Mouse (Mus musculus): ENCODE measurements around the gene BC005561.
"Not testable (repeated sequence)": the region's sequence is repeated elsewhere in the genome, so short reads cannot be mapped to it uniquely, and the experiment has no call there.

Gene BC005561

DNA sequence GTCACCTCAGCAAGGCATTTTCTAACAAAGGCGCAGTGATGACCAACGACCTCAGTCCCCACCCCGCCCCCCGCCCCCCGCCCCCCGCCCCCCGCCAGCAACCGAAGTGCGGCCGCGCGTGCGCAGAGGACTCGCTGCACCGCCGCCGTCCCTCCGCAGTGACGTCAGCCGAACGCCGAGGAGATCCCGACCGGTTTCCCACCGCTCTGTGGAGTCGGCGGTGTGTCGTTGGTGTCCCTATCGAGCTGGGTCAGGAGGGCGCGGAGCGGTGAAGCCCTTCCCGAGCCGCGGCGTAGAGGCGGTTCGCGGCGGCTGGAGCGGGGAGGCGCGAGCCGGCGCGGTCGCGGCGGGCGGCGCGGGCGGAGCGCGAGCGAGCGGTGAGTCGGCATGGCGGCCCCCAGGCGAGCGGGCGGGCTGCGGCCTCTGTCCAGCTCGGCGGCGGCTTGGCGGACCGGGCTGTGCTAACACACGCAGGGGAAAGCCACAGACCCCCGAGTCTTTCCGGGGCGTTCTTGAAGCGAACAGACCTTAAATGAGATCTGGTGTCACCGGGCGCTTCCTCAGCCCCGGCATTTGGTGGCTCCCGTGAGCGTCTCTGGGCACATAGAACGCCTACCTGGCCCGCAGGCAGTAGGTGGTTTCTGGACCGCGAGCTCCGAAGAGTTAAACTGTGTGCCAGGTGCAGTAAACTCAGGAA lies at the start of gene BC005561:
BC005561 (plus strand) TSS at position 158 of the 697 bp plus-strand sequence.
- peak; percentile 84 to 85 for DNase-seq

DNA sequence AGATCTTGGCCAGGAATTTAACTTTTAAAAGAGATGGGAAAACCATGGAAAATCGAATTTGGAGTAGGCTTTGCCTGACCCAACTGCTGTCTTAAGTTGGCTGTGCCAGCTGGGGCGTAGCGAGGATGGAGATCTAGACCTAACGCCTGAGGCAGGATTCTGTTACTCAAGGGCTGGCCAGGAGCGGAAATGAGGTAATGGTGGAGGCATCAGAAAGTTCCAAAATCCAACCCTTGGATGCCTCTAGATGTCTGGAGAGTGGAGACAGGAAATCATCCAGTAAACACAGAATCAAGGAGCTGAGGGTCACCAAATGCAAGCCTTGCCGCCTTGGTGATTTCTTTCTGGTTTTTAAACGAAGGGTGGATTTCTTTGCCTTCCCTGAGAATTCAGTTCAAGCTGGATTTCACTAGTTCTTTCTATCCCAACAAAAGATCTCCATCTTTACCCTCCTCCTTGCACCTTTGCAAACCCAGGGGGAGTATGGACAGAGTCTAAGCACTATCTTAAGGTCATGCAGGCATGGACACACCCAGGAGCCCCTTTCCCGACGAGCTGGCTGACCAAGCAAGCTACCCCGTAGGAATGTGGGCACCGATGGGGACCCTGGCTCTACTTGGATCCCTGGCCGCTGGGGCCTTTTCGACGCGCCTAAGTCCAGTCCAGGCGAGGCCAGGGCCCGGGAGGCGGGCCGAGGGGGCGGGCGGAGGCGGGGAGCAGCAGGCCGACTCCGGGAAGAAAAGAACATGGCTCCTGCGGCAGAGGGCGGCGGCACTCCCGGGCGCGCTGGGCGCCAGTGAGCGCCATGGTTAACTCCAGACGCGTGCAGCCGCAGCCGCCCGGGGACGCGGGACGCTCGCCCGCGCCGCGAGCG lies 49.1 kb upstream of the BC005561 start, which contains the start of gene Pkd2:
Pkd2 (plus strand) TSS at position 619 of the 874 bp plus-strand sequence.
- peak; percentile 76 to 82 for DNase-seq

DNA sequence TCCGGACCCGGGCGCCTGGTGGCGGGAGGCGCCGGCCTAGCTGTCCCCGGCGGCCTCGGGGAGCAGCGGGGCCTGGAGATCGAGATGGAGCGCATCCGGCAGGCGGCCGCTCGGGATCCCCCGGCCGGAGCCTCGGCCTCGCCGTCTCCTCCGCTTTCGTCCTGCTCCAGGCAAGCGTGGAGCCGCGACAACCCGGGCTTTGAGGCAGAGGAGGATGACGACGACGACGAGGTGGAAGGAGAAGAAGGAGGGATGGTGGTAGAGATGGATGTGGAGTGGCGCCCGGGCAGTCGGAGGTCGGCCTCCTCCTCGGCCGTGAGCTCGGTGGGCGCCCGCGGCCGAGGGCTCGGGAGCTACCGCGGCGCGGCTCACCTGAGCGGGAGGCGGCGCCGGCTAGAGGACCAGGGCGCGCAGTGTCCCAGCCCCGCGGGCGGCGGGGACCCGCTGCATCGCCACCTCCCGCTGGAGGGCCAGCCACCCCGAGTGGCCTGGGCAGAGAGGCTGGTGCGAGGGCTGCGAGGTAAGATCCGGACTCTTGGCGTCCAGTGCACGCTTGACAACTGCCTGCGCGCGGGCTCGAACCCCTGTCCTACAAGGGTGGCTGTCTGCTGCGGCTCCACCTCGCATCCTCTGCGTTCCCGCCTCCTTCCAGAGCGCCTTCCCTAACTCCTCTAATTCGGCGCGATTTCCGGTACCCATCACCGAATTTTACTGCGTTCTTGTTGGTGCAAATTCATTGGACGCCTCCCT lies 48.3 kb upstream of the BC005561 start:
- peak; percentile 68 to 71 for DNase-seq

DNA sequence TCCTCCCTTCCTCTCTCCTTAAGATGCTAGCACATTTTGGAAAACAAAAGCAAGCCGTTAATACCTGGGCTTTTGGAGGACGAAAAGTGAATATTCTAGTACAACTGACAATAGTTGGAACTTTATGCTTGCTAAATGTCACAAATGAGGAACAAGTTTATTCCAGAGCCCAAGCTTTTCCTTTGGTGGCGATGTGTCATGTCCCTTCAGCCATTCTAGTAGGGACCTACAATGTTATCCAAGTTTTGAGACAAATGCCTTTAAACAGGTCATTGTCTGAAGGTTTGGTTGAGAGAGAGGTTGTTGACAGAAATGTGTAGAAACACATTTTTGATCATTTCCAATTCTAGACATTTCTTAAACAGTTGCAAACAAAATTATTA lies 47.7 kb upstream of the BC005561 start:
- DNase-seq = no peak

DNA sequence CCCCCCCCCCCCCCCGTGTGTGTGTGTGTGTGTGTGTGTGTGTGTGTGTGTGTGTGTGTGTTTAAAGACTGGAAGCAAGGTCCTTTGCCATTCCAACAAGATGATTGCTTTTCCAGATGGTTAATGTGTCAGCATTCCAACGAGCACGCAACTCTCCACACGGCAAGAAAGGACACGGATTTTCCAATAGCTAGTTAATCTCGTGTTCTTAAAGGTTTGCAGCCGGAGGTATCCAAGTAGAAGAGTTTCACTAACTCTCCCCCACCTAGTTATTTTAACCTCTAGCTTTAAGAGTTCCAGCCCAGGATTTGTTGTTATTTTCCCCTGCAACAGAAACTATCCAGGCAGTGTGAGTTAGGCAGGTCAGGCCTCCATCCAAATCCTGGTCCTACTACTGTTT lies 47.3 kb upstream of the BC005561 start:
- no peak for DNase-seq

DNA sequence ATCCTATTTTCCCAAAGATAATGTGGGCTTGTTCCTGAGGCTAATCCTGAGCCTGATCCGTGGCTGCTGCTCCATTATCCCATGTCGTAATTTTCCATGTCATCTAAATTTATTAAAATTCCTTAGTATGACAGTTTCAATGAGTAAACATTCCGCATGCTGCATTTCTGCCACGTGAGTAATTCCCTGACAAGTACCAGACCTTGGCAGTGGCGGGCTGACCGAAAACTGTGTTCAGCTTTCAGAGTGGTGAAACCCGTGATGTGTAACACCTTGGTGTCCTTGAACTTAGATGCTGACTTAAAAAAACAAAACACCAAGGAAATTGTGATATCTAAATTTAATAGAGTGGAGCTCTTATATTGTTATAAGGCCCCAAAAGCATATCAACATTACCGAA lies 42.9 kb upstream of the BC005561 start:
- DNase-seq = no peak

DNA sequence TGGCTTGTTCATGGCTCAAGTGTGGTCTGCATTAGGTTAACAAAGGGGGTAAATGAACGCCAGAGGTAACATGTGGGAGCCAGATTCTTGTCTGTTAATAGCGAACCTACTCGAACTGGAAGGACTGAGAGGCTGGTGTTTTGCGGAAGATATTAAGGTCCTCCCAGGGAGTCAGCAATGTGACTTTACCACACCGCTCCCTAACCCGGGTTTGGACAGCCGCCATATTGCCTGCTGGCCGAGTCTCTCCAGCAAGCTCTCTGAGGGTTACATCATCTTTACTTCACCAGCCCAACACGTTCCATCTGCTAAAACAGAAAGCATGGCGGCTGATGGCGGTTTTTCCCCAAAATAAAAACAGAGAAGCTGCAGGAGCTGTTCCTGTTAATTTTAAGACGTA lies 42.4 kb upstream of the BC005561 start:
- peak; percentile 75 to 80 for DNase-seq

DNA sequence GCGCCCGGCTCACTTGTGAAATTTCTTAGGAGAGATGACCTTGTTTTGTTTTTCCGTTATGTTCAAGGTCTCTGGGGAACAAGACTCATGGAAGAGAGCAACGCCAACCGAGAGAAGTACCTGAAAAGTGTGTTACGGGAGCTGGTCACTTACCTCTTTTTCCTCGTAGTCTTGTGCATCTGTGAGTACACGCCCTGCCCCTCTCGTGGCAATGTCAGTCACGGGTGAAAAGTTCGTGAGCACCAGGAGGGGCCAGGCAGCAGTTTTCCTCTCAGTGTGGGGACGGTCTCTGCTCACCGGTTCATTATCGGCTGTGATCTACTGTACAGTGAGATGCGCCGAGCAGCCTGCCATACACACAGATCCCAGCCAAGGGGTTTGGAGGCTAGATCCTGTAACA lies 41.3 kb upstream of the BC005561 start:
- no peak for DNase-seq

DNA sequence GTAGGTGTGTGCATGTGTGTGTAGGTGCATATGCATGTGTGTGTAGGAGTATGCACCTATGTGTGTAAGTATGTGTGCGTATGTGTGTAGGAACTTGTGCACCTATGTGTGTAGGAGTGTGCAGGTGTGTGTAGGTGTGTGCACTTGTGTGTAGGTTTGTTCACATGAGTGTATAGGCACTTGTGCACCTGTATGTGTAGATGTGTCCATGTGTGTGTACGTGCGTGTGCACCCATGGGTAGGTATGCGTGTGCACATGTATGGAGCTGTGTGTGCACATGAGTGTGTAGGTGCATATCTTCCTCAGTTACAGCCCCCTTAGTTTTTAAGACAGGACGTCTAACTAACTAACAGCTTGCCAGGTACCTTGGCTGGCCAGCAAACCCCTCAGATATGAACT lies 39.6 kb upstream of the BC005561 start:
- no peak for DNase-seq

DNA sequence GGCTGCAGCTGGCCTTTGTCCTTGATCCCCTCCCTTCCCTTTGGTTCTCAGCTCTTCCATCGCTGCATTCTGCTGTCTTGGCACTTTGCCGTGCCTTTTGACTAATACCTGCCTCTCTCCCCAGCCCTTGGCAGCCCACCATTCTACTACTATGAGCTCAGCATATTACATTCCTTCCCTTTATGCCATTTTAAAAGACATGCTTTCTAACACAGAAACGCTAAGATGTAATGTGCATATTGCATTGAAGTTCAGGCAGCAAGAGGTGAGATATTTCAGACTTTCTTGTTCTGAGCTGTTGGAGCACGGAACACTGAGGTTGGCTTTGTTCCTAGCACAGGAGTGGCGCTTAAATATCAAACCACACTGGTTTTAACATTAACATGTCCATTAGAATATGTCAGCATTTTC lies 37.2 kb upstream of the BC005561 start:
- DNase-seq = peak in 1 of 2 experiments; percentile 21

DNA sequence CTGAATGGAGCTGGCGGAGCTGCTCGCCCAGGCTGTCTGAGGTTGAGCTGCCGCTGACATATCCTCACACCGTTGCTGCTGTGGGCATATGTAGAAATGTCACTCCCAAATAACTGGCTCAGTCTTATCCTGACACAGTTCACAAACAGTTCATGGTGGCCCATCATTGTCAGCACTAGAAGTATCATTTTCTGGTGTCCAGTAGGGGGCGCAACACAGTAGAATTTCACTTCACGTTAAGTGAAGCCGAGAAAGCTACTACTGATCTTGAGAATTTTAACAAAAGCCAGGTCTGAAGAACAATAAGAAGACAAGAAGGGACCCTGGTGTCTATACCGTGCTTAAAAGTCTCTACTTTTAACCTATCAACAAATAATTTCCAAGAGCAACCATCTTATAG lies 35.8 kb upstream of the BC005561 start:
- peak in 1 of 2 experiments; percentile 29 for DNase-seq

DNA sequence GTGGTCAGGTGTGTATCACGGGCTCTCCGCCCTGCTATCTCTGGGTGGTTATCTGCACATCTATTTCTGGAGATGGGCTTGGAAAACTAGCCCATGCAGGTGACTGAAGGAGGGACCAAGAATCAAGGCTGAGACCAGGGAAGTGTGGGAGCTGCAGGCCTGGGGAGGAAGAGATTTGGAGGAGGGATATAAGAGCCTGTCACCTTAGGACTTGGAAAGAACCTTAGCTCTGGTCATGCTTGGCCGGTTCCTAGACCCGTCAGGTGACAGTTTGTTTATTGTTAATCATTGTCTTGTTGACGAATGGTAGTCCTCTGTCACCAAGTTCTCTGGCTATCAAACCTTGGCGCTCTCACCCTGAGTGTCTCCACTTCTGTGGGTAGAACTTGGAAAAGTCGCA lies 27.8 kb upstream of the BC005561 start:
- DNase-seq = no peak

DNA sequence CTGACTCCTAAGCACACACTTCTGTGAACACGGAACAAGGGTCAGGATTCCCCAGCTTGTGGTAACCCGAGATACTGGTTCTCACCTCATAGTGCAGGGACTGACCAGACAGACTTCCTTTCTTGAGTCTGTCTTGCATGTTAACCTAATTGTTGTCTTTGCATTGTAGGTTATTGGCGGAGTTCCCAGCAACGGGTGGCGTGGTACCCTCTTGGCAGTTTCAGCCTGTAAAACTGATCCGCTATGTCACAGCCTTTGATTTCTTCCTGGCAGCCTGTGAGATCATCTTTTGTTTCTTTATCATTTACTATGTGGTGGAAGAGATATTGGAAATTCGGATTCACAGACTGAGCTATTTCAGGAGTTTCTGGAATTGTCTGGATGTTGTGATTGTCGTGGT lies 25.3 kb upstream of the BC005561 start:
- DNase-seq = no peak

DNA sequence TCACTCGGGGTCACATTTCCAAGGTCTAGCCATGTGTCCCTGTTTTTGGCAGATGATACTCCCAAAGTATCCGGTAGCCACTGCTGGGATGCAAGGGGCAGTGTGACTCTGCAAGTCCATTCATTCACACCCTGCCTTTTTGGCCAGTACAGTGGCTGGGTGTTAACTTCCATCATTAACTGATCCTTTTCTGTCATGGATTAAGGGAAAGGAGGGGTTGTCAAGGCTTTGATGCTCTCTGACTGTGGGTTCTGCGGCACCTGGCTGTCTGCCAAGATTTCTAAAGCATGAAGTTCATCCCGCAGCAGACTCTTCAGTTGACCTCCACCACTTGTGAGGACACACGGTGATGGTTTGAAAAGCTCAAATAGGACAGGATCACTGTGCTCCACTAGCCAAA lies 16.6 kb upstream of the BC005561 start:
- peak in 1 of 2 experiments; percentile 12 for DNase-seq

DNA sequence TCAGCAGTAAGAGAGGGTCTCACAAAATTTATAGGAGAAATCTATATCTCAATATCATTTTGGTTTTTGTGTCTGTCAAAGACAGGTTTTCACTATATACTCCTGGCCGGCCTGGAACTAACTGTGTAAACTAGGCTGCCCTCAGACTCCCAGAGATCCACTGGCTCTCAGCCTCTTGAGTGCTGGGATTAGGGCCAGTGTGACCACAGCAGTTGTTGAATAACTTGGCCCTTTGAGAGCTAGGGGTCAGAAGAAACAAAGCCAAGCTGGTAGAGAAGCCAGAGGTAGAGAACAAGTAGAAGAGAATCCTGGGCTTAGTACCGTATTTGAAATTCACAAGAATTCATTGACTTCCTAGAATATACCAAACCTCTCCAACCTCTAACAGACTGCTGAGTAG lies 3.3 kb upstream of the BC005561 start:
- DNase-seq = no peak

DNA sequence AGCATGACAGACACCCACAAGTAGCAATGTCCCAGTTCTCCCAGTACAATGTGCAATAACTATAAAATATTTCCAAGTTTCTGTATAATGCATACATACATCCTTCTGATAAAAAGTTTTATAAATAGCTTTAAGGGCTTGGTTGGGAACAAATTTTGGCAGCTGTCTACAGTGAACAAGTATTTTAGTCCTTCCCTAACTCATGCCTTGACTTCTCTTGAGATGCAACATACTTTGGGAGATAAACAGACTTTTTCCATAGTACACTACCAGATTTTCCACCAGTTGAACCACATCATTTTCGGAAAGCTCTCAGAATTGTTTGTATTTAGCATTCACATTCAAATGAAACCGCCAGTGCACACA lies 340 bp upstream of the BC005561 start:
- no peak for DNase-seq

DNA sequence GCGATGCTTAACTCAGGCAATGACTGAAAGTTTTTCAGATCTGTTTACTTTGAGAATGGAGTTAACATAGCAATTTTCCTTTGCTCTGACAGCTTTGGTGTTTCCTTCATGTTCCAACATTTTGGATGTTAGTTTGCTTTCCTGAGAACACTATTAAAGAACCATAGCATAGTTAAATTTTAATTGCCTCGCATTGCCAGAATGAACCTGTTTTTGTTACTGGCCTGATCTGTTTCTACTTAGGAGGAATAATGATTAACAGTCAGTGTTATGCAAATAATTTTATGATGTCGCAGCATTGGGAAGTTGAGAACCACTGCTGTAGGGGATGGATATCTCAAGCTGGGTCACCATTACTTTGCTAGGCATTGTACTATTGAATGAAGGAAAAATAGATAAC lies 3.1 kb downstream of the BC005561 start:
- no peak for DNase-seq

DNA sequence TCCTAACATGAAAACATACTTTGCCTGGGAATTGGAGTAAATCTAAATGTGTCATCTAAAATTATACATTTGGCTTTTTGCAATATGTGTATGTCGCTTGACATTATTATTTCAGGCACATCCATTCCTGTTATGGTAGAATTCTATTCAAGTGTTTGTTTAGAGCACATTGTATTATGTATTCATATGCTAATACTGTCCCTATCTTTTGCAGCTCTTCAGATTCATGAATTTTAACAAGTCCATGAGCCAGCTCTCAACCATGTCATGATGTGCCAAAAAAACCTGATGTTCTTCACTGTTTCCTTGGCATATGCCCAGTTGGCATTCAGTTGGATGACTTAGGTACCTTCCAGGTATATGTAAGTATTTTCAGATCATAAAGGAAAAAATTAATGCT lies 30.5 kb downstream of the BC005561 start:
- peak in 1 of 2 experiments; percentile 24 for DNase-seq

DNA sequence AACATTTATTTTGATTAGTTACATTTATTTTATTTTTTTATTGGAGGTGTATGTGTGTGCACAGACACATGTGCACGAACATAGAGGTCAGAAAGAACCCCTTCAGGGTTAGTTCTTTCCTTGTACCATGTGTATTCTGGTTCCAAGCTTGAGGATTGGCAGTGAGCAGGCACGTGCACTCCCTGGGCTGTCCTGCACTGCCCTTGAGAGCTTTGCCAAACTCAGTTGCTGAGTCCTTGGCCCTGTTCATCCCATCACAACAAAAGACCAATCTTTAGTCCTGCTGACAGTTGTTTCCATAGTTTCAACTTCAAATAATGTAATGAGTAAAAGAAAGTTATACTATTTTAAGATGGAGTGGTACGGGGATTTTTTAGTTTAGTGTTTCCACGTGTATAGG lies 31.2 kb downstream of the BC005561 start:
- DNase-seq = no peak

DNA sequence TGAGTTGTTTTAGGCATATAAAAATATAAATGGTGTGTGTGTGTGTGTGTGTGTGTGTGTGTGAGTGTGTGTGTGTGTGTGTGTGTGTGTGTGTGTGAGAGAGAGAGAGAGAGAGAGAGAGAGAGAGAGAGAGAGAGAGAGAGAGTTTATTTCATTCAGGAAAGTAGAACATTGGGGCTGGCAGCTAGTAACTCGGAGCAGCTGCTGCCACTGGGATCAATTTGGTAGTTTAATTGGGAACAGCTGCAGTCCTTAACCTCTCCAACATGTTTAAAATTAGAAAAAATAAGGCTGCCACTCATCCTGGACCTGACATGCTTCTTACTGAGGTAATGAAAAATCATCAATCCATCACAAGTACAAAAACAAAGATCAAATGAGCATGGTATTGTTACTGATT lies 59.9 kb downstream of the BC005561 start:
- DNase-seq = not testable (repeated sequence)

DNA sequence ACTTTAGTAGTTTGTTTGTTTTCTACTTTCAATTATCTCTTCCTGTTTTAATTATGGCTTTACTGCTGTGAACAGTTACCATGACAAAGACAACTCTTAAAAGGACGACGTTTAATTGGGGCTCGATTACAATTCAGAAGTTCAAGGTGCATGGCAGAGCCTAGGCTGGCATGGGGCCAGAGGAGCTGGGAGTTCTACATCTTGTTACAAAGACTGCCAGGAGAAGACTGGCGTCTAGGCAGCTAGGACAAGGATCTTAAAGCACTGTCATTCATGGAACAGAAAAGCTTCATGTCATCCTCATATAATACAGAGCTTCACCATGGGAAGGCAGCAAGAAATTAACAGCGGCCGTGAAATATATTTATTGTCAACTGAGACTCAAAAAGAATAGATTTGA lies 62.6 kb downstream of the BC005561 start:
- peak; percentile 48 to 56 for DNase-seq

DNA sequence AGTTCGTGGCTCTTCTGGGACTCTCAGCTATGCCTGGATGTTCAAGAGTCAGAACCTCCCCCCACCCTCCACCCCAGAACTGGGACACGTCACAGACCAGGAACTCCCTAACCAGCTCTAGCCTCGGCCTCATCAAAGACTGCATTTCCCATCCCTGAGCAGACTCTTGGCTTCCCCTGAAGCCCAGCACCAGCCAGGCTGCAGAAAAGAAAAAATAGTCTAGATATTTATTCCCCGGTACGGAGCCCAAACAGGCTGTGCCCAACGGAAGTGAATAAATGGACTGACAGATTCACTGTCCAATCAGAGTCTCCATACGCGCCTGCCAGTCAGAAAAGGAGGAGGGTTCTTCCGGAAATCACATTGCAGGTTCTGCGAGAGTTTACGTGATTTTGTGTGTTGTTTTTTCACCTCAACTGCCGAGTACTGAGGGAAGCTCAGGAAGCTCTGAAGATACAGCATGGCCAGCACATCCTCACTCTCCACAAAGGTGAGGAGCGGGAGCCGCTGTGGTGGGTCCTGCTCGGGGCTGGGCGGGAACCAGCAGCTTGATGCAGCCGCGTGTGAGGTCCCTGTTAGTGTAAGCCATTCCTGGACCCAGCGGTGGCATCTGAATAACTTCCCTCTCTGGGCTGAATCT lies 63.2 kb downstream of the BC005561 start:
- DNase-seq = peak; percentile 71 to 88
